Comparison of ENCODE assay signal across 12 mouse cellular contexts in genomic region chr12:4708881-4709604, GRCm38 (mm10). TPM values are rescaled to one million over a fixed set of nuclear protein-coding genes. Genes with fewer than 3 reads are reported as not detected.
A peak's percentile ranks its signal among the peaks of the same experiment; 100 is the strongest.
DNase-seq lines count a peak whose midpoint lies in the region; ATAC-seq and TF ChIP-seq lines count a peak whose summit lies in the region.
"Had no signal": no experiment of that assay in that cellular context is flagged by ENCODE, and none has a peak within 500 bp of the region (broad histone marks: within the 10 kb centered on the region; RNA-seq: fewer than 3 reads in every experiment).

No protein-coding gene starts in this region.

- no peak for DNase-seq in kidney, adult 11 months
- no peak for DNase-seq in embryonic facial prominence, embryonic 10.5 days (ENCODE audit: low spot score)
- peak; percentile 8 for DNase-seq in limb, embryonic 14.5 days (ENCODE audit: low spot score)
- DNase-seq in embryo, embryonic 11 days: no peak
- no peak for DNase-seq in left cerebral cortex, postnatal 10 days (ENCODE audit: extremely low spot score in 1 of 2, low spot score in 2 of 2)
- DNase-seq in layer of hippocampus, postnatal 36 days: no peak
- DNase-seq: right cerebral cortex, postnatal 4 days had no signal

- no peaks in the 10 kb centered on the region for H3K4me1 ChIP-seq in kidney, embryonic 14.5 days (ENCODE audit: control insufficient read depth, insufficient read depth, low read length)
- 0 out of 2 replicates have a peak, but pooled peaks cover 2% of the 10 kb centered on the region for H3K4me1 ChIP-seq in embryonic facial prominence, embryonic 10.5 days
- H3K4me1 ChIP-seq in forebrain, embryonic 12.5 days: no peaks in the 10 kb centered on the region
- H3K4me1 ChIP-seq in limb, embryonic 14.5 days (ENCODE audit: control insufficient read depth, insufficient read depth, low read length): no peaks in the 10 kb centered on the region
- H3K4me1 ChIP-seq: kidney, embryonic 15.5 days had no signal

- H3K4me3 ChIP-seq in kidney, embryonic 14.5 days (ENCODE audit: low read length): no peak overlapping the region
- H3K4me3 ChIP-seq in embryonic facial prominence, embryonic 10.5 days: no peak overlapping the region
- no peak overlapping the region for H3K4me3 ChIP-seq in forebrain, embryonic 12.5 days (replicated peaks)
- no peak overlapping the region for H3K4me3 ChIP-seq in limb, embryonic 14.5 days (replicated peaks; ENCODE audit: low read length)
- H3K4me3 ChIP-seq: kidney, embryonic 15.5 days had no signal

- 79% methylated on average over 8 of the region's 8 CpGs for WGBS in kidney, embryonic 14.5 days
- WGBS in embryonic facial prominence, embryonic 10.5 days: 82% methylated on average over 8 of the region's 8 CpGs
- WGBS in forebrain, embryonic 12.5 days: 73% methylated on average over 8 of the region's 8 CpGs
- WGBS in limb, embryonic 14.5 days: 64% methylated on average over 7 of the region's 8 CpGs

- ATAC-seq in kidney, embryonic 14.5 days (ENCODE audit: low FRiP score, low TSS enrichment): peak; percentile 46; the same call in 1 of the 2 replicates
- peak; percentile 49; the same call in 1 of the 2 replicates for ATAC-seq in forebrain, embryonic 12.5 days (ENCODE audit: low FRiP score)
- peak; percentile 63 for ATAC-seq in limb, embryonic 14.5 days (ENCODE audit: low FRiP score, low read depth)

- H3K27me3 ChIP-seq in kidney, embryonic 14.5 days (ENCODE audit: control insufficient read depth, insufficient read depth, low read length): no peaks in the 10 kb centered on the region
- no peaks in the 10 kb centered on the region for H3K27me3 ChIP-seq in embryonic facial prominence, embryonic 10.5 days (replicated peaks; ENCODE audit: low read depth, poor library complexity, severe bottlenecking)
- no peaks in the 10 kb centered on the region for H3K27me3 ChIP-seq in forebrain, embryonic 12.5 days
- H3K27me3 ChIP-seq in limb, embryonic 14.5 days (ENCODE audit: control insufficient read depth, insufficient read depth, low read length): no peaks in the 10 kb centered on the region
- H3K27me3 ChIP-seq: CH12.LX; kidney, embryonic 15.5 days had no signal

- H3K4me2 ChIP-seq in kidney, embryonic 14.5 days (replicated peaks; ENCODE audit: low read depth, low read length): no peak overlapping the region
- no peak overlapping the region for H3K4me2 ChIP-seq in forebrain, embryonic 12.5 days
- H3K4me2 ChIP-seq in limb, embryonic 14.5 days (replicated peaks; ENCODE audit: low read depth, low read length, severe bottlenecking): no peak overlapping the region
- H3K4me2 ChIP-seq: kidney, embryonic 15.5 days had no signal

- H3K27ac ChIP-seq in kidney, embryonic 14.5 days (ENCODE audit: low read depth, low read length): no peak overlapping the region
- H3K27ac ChIP-seq in embryonic facial prominence, embryonic 10.5 days (replicated peaks): peak overlapping the region; percentile 12; the same call in 1 of the 2 replicates
- no peak overlapping the region for H3K27ac ChIP-seq in forebrain, embryonic 12.5 days
- no peak overlapping the region for H3K27ac ChIP-seq in limb, embryonic 14.5 days (replicated peaks; ENCODE audit: low read depth, low read length)
- H3K27ac ChIP-seq: kidney, embryonic 15.5 days had no signal

- no peak overlapping the region for H3K9ac ChIP-seq in kidney, embryonic 14.5 days (ENCODE audit: low read depth, low read length)
- H3K9ac ChIP-seq in forebrain, embryonic 12.5 days: no peak overlapping the region
- H3K9ac ChIP-seq in limb, embryonic 14.5 days (ENCODE audit: low read depth, low read length, severe bottlenecking): no peak overlapping the region
- H3K9ac ChIP-seq: kidney, embryonic 15.5 days had no signal

- H3K36me3 ChIP-seq in kidney, embryonic 14.5 days (ENCODE audit: control insufficient read depth, insufficient read depth, low read length): peaks cover 37% of the 10 kb centered on the region
- H3K36me3 ChIP-seq in embryonic facial prominence, embryonic 10.5 days (replicated peaks): peaks cover 43% of the 10 kb centered on the region
- peaks cover 32% of the 10 kb centered on the region; the same call in 1 of the 2 replicates for H3K36me3 ChIP-seq in forebrain, embryonic 12.5 days (replicated peaks)
- peaks cover 61% of the 10 kb centered on the region for H3K36me3 ChIP-seq in limb, embryonic 14.5 days (ENCODE audit: control insufficient read depth, insufficient read depth, low read length)

- H3K9me3 ChIP-seq in kidney, embryonic 14.5 days (ENCODE audit: control insufficient read depth, low read length): no peaks in the 10 kb centered on the region
- H3K9me3 ChIP-seq in embryonic facial prominence, embryonic 10.5 days: no peaks in the 10 kb centered on the region
- no peaks in the 10 kb centered on the region for H3K9me3 ChIP-seq in forebrain, embryonic 12.5 days
- H3K9me3 ChIP-seq in limb, embryonic 14.5 days (ENCODE audit: control insufficient read depth, low read length): no peaks in the 10 kb centered on the region
- H3K9me3 ChIP-seq: kidney, embryonic 15.5 days had no signal

- no peak for TF ChIP-seq POLR2A in limb, embryonic 14.5 days (IDR thresholded peaks at IDR 0.05; ENCODE audit: borderline replicate concordance, extremely low read depth, insufficient read depth, insufficient read length)

- intact Hi-C loops in left cerebral cortex, postnatal 10 days (cut with DNase I): no loop called here

RNA-seq across cellular contexts. Expression of gene Fam228a, which starts 29.2 kb away (rescaled TPM):
- polyA plus RNA-seq in kidney, embryonic 14.5 days (2014; fragmentation: Nextera tagmentation; extraction: Ambion mirVana): 0.50 and 0.73 TPM in 2 replicates
- 0.33 and 0.45 TPM in 2 replicates for polyA plus RNA-seq in embryonic facial prominence, embryonic 10.5 days (2016; fragmentation: Nextera tagmentation; extraction: Ambion mirVana)
- polyA plus RNA-seq in forebrain, embryonic 12.5 days (2016; fragmentation: Nextera tagmentation; extraction: Ambion mirVana): 0.56 and 0.77 TPM in 2 replicates
- polyA plus RNA-seq in limb, embryonic 14.5 days (2012; rRNA removed): 1.8 and 1.9 TPM in 2 replicates
- 0.55 and 0.77 TPM in 2 replicates for polyA plus RNA-seq in limb, embryonic 14.5 days (2014; fragmentation: Nextera tagmentation; extraction: Ambion mirVana)
- 1 to 10 TPM; 1.6 to 1.8 TPM for total RNA-seq in left cerebral cortex, postnatal 10 days (2021)
- 1 to 10 TPM; 2.2 to 4.1 TPM for total RNA-seq in layer of hippocampus, postnatal 36 days (2021)
- total RNA-seq: CH12.LX had no signal

RNA-seq across cellular contexts. Expression of gene Pfn4, which starts 59.8 kb away (rescaled TPM):
- 2.3 and 3.4 TPM in 2 replicates for polyA plus RNA-seq in kidney, embryonic 14.5 days (2014; fragmentation: Nextera tagmentation; extraction: Ambion mirVana)
- polyA plus RNA-seq in embryonic facial prominence, embryonic 10.5 days (2016; fragmentation: Nextera tagmentation; extraction: Ambion mirVana): 2.2 and 2.4 TPM in 2 replicates
- 6.6 and 7.2 TPM in 2 replicates for polyA plus RNA-seq in forebrain, embryonic 12.5 days (2016; fragmentation: Nextera tagmentation; extraction: Ambion mirVana)
- polyA plus RNA-seq in limb, embryonic 14.5 days (2012; rRNA removed): 2.4 and 2.7 TPM in 2 replicates
- 3.8 and 4.8 TPM in 2 replicates for polyA plus RNA-seq in limb, embryonic 14.5 days (2014; fragmentation: Nextera tagmentation; extraction: Ambion mirVana)
- total RNA-seq in left cerebral cortex, postnatal 10 days (2021): 10 to 100 TPM; 13.5 to 13.9 TPM
- 10 to 100 TPM; 10.3 to 10.6 TPM for total RNA-seq in layer of hippocampus, postnatal 36 days (2021)
- total RNA-seq: CH12.LX; neutrophil, adult 5-6 weeks had no signal
